Mouse (Mus musculus) E14TG2a.4 (cell line): ENCODE measurements around the gene Grik2.

Experiments used
- H3K27me3 ChIP-seq: 2 replicates; pipeline ENCODE4 v1.6.1; 2014; ENCODE audit warnings: low read length, control low read depth; ENCODE audit not compliant: insufficient read depth
- H3K36me3 ChIP-seq: 2 replicates; pipeline ENCODE4 v1.6.1; 2014; ENCODE audit warnings: low read length, control low read depth; ENCODE audit not compliant: insufficient read depth
- H3K4me1 ChIP-seq: replicated peaks from 2 replicates; pipeline ENCODE4 v1.6.1; 2014; ENCODE audit warnings: low read depth, low read length, control low read depth
- H3K4me3 ChIP-seq: replicated peaks from 2 replicates; pipeline ENCODE4 v1.5.1; 2014; ENCODE audit warnings: mild to moderate bottlenecking, low read length
- H3K9me3 ChIP-seq: 2 replicates; pipeline ENCODE4 v1.6.1; 2014; ENCODE audit warnings: low read length, control low read depth
- CTCF ChIP-seq: conservative IDR thresholded peaks from 2 replicates; pipeline ENCODE4 v1.5.1; 2014; ENCODE audit warnings: low read length
- NANOG ChIP-seq: IDR thresholded peaks from 2 replicates; pipeline ENCODE4 v1.6.1; 2014; ENCODE audit warnings: borderline replicate concordance, low read length, mixed read lengths
- POU5F1 ChIP-seq: IDR thresholded peaks from 2 replicates; pipeline ENCODE4 v1.6.1; 2014; ENCODE audit warnings: low read length, borderline replicate concordance

Gene Grik2

GRCm38 (mm10) chr10:49785477-49785876, 3.1 kb downstream of the Grik2 start:
- TF ChIP-seq NANOG (no peak), POU5F1 (no peak), CTCF (no peak)
- Histone ChIP-seq H3K4me3 (no peak overlapping the region), H3K9me3 (no peaks in the 10 kb centered on the region), H3K36me3 (no peaks in the 10 kb centered on the region), H3K4me1 (peaks cover 14% of the 10 kb centered on the region; the same call in 1 of the 2 replicates), H3K27me3 (peaks cover 68% of the 10 kb centered on the region)

- Histone ChIP-seq H3K36me3 (no peaks in the 10 kb centered on the region), H3K27me3 (peaks cover 63% of the 10 kb centered on the region), H3K9me3 (no peaks in the 10 kb centered on the region), H3K4me1 (peaks cover 18% of the 10 kb centered on the region; the same call in 1 of the 2 replicates), H3K4me3 (no peak overlapping the region)
- TF ChIP-seq CTCF (peak; percentile 11; the same call in 1 of the 2 replicates), NANOG (no peak)
Observed at GRCm38 (mm10) chr10:49784831-49785230, 3.7 kb downstream of the Grik2 start.

- H3K9me3 ChIP-seq: no peaks in the 10 kb centered on the region
- H3K36me3 ChIP-seq: no peaks in the 10 kb centered on the region
- H3K27me3 ChIP-seq: peaks cover 49% of the 10 kb centered on the region
- peak overlapping the region; percentile 65 for H3K4me3 ChIP-seq
- no peak for TF ChIP-seq NANOG
- no peak for TF ChIP-seq POU5F1
- no peak for TF ChIP-seq CTCF
- H3K4me1 ChIP-seq: peaks cover 13% of the 10 kb centered on the region; the same call in 1 of the 2 replicates
Observed at GRCm38 (mm10) chr10:49782741-49783691, 5.5 kb downstream of the Grik2 start.

GRCm38 (mm10) chr10:49782061-49782460, 6.5 kb downstream of the Grik2 start:
- Histone ChIP-seq H3K9me3 (no peaks in the 10 kb centered on the region), H3K4me3 (no peak overlapping the region), H3K36me3 (no peaks in the 10 kb centered on the region), H3K27me3 (peaks cover 45% of the 10 kb centered on the region), H3K4me1 (peaks cover 13% of the 10 kb centered on the region; the same call in 1 of the 2 replicates)
- no peak for TF ChIP-seq POU5F1
- TF ChIP-seq CTCF: no peak
- no peak for TF ChIP-seq NANOG

- Histone ChIP-seq H3K4me3 (no peak overlapping the region), H3K9me3 (no peaks in the 10 kb centered on the region), H3K4me1 (peaks cover 13% of the 10 kb centered on the region; the same call in 1 of the 2 replicates), H3K27me3 (peaks cover 38% of the 10 kb centered on the region), H3K36me3 (no peaks in the 10 kb centered on the region)
- TF ChIP-seq CTCF: no peak
- no peak for TF ChIP-seq POU5F1
- no peak for TF ChIP-seq NANOG
Observed at GRCm38 (mm10) chr10:49780430-49780829, 8.1 kb downstream of the Grik2 start.

GRCm38 (mm10) chr10:49768897-49769296, 19.7 kb downstream of the Grik2 start:
- Histone ChIP-seq H3K36me3 (no peaks in the 10 kb centered on the region), H3K4me3 (no peak overlapping the region), H3K9me3 (no peaks in the 10 kb centered on the region), H3K27me3 (no peaks in the 10 kb centered on the region), H3K4me1 (no peaks in the 10 kb centered on the region)
- TF ChIP-seq CTCF (no peak), NANOG (no peak), POU5F1 (no peak)

DNA sequence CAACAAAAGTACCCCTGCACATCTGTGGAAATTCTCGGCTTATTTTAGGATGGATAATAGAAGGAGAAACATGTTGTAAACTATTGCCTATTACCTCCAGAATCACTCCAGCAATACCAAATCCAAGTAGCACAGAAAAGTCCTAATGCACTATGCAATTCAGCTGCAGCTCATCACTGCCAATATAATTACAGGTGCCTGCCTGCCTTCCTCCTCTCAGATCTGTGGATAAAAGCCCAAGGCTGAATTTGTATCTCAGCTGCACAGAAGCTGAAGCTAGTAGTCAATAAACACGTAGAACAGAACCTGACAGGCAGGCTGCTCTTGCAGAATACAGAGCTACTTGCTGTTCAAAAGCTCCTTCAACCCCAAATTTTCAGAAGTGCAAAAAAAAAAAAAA, 21.0 kb downstream of the Grik2 start:
- TF ChIP-seq CTCF (no peak), POU5F1 (no peak), NANOG (no peak)
- Histone ChIP-seq H3K27me3 (no peaks in the 10 kb centered on the region), H3K9me3 (no peaks in the 10 kb centered on the region), H3K4me3 (no peak overlapping the region), H3K36me3 (no peaks in the 10 kb centered on the region), H3K4me1 (no peaks in the 10 kb centered on the region)

- Histone ChIP-seq H3K27me3 (no peaks in the 10 kb centered on the region), H3K36me3 (no peaks in the 10 kb centered on the region), H3K4me3 (no peak overlapping the region), H3K4me1 (no peaks in the 10 kb centered on the region), H3K9me3 (no peaks in the 10 kb centered on the region)
- TF ChIP-seq CTCF (no peak), NANOG (no peak), POU5F1 (no peak)
Observed at GRCm38 (mm10) chr10:49762607-49763006, 26.0 kb downstream of the Grik2 start.
